Mouse (Mus musculus): Measurements from ENCODE around the gene Bptf.
A peak's percentile ranks its signal among the peaks of the same experiment; 100 is the strongest.
"Not testable (repeated sequence)": the region's sequence is repeated elsewhere in the genome, so short reads cannot be mapped to it uniquely, and the experiment has no call there.

Gene Bptf

GRCm38 (mm10) chr11:107054870-107055269, 77.1 kb downstream of the Bptf start:
- no peak for DNase-seq (ENCODE audit: low spot score)

GRCm38 (mm10) chr11:107046766-107047620, 84.9 kb downstream of the Bptf start:
- DNase-seq (ENCODE audit: low spot score): no peak

- no peak for DNase-seq (ENCODE audit: low spot score)
These were observed 86.4 kb downstream of the Bptf start for GRCm38 (mm10) chr11:107045546-107045945.

DNA sequence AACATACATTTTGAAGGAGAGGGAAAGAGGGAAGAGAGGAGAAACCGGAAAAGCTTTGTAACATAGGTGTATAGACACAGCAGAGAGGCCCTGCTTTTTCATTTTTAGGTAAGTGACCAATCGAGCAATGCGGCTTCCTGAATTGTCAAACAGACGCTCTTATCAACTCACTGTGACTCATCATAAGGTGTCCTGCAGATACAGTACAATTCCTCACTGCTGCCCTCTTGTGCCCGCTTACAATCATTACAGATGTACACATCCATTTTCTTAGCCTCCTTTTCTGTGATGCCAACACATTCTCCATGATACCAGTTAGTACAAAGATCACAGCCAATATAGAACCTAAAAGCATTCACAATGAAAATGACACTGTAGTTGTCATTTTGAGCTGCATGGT, 87.6 kb downstream of the Bptf start:
- no peak for DNase-seq (ENCODE audit: low spot score)

GRCm38 (mm10) chr11:107043361-107043760, 88.6 kb downstream of the Bptf start:
- no peak for DNase-seq (ENCODE audit: low spot score)

GRCm38 (mm10) chr11:107041396-107041795, 90.5 kb downstream of the Bptf start:
- no peak for DNase-seq (ENCODE audit: low spot score)

- no peak for DNase-seq (ENCODE audit: low spot score)
These were observed 92.5 kb downstream of the Bptf start for GRCm38 (mm10) chr11:107039417-107039816.

DNA sequence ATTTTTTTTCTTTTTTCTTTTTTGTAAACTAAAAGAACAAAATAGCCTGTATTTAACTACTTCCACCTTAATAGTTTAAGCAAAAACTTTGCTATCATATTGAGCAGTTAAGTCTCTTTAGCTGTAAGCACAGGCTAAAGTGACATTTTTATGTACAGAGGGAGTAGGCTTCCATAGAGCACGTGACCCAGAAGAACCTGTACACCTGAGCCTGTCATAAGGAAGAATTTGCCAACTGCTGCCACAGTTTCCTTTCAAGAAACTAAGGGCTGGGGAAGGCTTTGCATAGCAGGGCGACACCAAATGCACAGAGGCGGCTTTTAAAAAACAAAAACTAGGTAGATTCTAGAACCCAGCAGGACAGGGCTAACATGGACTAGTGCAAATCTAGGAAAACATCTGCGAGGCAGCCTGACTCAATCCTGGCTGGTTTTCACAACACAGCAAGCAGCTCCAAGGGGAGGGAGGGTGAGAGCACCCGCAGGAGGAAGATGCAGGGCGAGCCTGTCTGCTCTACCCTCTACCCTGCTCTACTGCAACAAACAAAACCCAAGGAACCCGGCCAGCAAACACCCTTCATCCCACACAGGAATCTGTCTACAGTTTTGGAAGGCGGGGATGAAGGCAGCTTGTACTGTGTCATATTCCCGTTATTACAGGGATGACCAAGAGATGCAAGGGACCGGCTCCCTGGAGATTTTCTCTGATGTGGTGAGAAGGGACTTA, 97.7 kb downstream of the Bptf start:
- DNase-seq (ENCODE audit: low spot score): no peak

GRCm38 (mm10) chr11:107031635-107032034, 100.3 kb downstream of the Bptf start:
- no peak for DNase-seq (ENCODE audit: low spot score)

DNA sequence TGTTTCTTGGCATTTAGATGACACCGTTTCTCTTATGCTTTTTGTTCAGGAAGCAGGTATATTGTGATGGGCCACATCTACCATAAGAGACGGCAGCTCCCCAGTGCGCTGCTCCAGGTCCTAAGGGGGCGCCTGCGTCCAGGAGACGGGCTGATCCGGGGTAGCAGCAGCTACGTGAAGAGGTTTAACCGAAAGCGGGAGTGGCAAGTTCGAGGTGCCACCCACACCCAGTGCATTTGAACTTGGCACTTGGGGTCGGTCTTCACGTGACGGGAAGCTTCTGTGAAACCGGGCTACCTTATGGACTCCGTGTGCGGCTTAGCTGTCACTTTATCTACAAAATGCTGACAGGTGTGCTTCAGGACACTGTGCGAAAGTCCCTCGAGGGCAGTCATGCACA, 102.4 kb downstream of the Bptf start:
- no peak for DNase-seq (ENCODE audit: low spot score)

GRCm38 (mm10) chr11:107028754-107029153, 103.2 kb downstream of the Bptf start:
- no peak for DNase-seq (ENCODE audit: low spot score)

GRCm38 (mm10) chr11:107028275-107028618, 103.7 kb downstream of the Bptf start:
- DNase-seq (ENCODE audit: low spot score): no peak

DNA sequence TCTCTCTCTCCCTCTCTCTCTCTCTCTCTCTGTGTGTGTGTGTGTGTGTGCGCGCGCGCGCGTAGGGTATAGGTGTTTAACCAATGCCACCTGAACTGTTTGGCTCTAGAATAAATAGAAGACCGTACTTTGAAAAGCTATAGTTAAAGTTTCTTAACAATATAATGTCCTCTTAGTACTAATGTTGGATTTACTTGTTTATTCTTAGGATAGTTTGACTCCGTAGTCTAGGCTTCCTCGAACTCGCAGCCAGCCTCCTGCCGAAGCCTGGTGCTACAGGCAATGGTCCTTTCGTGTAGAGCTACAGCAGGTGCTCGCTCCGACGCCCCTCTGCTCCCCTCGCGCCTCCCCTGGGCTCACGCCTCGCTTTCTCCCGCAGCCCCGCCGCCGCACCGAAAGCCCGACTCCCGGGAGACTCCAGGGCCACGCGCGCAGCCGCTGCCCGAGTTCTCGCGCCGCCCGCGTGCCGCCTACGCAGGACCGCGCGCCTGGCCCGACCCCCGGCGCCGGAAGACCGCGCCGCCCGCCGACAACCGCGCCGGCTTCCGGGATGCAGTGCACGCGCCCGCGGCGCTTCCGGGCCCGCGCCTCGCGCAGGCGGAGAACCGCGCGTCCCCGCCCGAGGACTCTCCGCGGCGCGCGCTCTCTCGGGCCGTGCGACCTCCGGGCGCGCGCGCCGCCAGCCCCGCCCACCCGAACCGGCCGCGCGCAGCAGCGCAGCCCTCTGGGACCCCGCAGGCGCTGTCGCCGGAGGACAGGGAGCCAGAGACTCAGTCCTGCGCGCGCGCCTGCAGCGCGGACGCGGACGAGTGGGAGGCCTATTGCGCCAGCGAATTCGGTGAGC, 104.3 kb downstream of the Bptf start:
- DNase-seq (ENCODE audit: low spot score): peak; percentile 83

DNA sequence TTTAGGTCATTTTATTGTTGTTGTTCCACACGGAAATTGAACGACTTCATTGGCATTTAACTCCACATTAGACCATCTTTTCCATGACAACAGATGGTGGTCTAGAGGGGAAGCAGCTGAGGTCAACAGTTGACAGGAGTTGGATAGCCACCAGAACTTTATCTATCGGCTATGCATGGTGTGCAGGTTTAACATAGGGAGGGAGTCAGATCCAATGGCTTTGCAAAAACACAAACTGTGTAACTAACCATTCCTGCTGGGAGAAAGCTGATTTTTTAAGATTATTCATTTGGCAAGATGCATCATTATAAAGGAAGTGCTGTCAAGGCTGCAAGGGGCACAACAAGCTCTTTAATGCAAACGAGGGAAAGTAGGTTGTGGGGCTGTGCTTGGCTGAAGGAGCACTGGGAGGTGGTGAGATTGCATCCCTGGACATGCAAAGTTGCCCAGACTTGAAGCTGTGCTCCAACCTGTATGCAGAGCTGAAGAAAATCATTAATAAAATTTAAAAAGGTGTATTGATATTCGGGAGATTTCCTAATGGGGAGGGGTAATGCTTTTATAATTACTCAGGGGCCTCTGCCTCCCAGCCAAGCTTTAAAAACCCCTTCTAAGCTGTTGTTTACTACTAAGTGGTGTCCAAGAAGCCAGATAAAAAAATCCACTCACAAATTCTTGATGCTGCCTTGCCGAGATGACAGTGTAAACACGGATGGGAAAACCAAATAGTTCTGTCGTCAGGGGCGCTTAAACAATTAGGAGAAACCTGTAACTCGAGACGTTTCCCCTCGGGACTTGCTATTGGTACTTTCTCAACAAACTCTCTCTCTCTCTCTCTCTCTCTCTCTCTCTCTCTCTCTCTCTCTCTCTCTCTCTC, 105.1 kb downstream of the Bptf start:
- no peak for DNase-seq (ENCODE audit: low spot score)

GRCm38 (mm10) chr11:107025411-107026321, 106.3 kb downstream of the Bptf start, which contains the start of gene 1810010H24Rik:
Gene 1810010H24Rik (plus strand): TSS chr11:107025681.
- DNase-seq (ENCODE audit: low spot score): no peak

DNA sequence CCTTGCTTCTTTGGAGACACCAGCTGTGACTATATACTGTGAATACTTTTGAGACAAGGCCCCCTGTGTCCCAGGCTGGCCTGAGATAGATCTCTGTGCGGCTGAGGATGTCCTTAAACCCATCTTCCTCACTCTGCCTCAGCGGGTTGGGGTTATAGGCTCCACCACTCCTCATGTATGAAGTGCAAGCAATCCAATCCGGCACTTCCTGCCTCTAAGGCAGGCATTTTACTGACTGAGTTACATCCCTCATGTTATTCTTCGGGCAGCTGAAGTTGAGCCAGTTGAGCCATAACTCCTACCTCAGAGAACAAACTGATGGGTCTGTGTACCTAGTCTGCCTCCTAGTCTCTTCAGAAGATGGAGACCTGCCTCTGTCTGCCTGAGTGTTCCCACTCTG, 107.5 kb downstream of the Bptf start:
- no peak for DNase-seq (ENCODE audit: low spot score)

- no peak for DNase-seq (ENCODE audit: low spot score)
These were observed 109.8 kb downstream of the Bptf start for GRCm38 (mm10) chr11:107022050-107022683.

DNA sequence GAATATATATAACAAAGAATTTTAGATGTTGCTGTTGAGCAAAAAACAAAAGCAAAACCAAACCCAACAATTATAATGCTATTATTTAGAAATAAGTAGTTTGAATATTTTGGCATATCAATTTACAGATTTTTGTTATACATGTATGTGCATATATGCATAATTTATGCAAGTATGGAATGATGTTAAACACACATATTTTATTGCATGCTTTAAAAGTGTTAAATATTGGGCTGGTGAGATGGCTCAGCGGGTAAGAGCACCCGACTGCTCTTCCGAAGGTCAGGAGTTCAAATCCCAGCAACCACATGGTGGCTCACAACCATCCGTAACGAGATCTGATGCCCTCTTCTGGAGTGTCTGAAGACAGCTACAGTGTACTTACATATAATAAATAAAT, 112.2 kb downstream of the Bptf start:
- DNase-seq (ENCODE audit: low spot score): not testable (repeated sequence)

DNA sequence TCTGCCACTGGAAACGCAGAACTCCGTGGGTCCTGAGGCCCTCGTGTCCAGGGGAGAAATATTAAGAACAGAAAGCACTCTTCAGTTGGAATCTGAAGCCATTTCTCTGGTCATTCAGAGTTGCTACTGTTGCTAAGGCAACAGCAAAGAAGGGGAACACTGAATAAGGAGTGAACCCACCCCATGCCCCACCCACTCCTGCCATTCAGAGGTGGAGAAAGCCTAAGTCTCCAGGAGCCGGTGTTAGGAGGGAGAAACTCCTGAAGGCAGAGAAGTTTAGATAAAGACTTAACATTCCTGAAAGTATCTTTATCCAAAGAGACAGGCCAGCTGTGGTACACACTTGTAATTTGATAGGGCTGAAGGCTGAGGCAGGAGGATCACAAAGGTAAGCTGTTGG, 112.6 kb downstream of the Bptf start:
- DNase-seq (ENCODE audit: low spot score): no peak

- DNase-seq (ENCODE audit: low spot score): peak; percentile 72
These were observed 113.3 kb downstream of the Bptf start for GRCm38 (mm10) chr11:107018606-107019005.
